Mouse (Mus musculus) lung, adult 2 months (tissue): ENCODE results near the gene Scgb1b19. TPM values are rescaled to one million over a fixed set of nuclear protein-coding genes. Genes with fewer than 3 reads are reported as not detected.
"Not testable (repeated sequence)": the region's sequence is repeated elsewhere in the genome, so short reads cannot be mapped to it uniquely, and the experiment has no call there.

ENCODE experiments used
- DNase-seq: peaks from one replicate; pipeline ENCODE4 v3.0.0; 2022
- H3K4me1 ChIP-seq: fragments of 200-500 bp; 2 replicates; pipeline ENCODE4 v1.6.1; 2011; ENCODE audit warnings: low read length; ENCODE audit not compliant: control insufficient read depth, insufficient read depth
- H3K4me3 ChIP-seq: fragments of 200-500 bp; replicated peaks from 2 replicates; pipeline ENCODE3; 2011; ENCODE audit warnings: low read depth, mild to moderate bottlenecking, control low read depth, low read length; ENCODE audit errors: extremely low read depth
- WGBS: fragments of 180-500 bp; shearing (Covaris S2); methylation state at CpG from one replicate; pipeline ENCODE4 v1.1.7; 2018; 5-methylcytosine and 5-hydroxymethylcytosine counted together
- polyA plus RNA-seq: library from polyadenylated mRNA; depleted of rRNA; stranded (reverse); fragments of >200 nt; gene quantifications from 2 replicates; pipeline ENCODE4 v1.2.3, GENCODE M21; 2012; rRNA removed

The Scgb1b19 gene
- not detected in 2 replicates for polyA plus RNA-seq

DNA sequence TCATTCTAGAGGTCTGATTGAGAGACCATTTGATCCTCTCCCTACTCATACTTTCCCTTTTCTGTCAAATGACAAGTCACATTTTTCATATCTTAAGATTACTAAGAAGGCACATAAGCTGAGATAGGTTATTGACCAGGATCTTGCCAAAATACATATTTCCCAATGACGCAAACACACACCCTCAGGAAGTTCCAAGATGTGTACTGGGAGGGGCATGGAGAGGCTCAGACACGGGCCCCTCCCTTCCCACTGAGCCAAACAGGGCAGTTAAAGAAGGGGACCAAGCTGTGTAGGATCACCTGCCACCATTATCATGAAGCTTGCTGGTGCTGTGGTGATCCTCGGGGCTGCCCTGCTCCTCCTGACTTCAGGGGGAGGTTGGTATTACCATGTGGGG lies at the start of gene Scgb1b19:
Gene Scgb1b19 (plus strand): TSS at position 301 of the 400 bp plus-strand sequence.
- not testable (repeated sequence) for H3K4me1 ChIP-seq, H3K4me3 ChIP-seq, DNase-seq
- WGBS, result 70% methylated on average over 3 of the region's 3 CpGs

DNA sequence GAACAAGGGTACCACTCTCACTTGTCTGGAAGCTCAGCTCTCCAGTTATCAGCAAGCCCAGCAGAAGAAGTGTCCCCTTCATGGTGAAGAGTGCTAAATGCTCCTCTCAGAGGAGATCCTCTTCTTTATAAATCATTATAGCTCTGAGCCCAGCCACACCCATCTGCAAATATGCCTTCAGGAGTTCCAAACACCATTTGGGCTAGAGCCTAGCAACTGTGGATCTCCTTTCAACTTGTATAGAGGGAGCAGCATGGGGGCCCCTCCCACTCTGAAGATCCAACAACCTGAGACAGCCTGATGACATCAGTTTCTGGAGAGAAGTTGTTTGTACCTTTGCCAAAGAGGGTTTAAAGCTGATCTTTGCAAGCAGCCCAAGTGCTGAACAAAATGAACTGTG lies 6.9 kb upstream of the Scgb1b19 start, which contains the start of gene Scgb2b19:
Gene Scgb2b19 (minus strand): TSS at position 101 of the 400 bp plus-strand sequence.
- H3K4me3 ChIP-seq, H3K4me1 ChIP-seq, DNase-seq: not testable (repeated sequence)

Other genes with a start within 250 kb of the Scgb1b19 start
- not detected in 2 replicates for gene Scgb2b17, start 230.7 kb upstream of the Scgb1b19 start, polyA plus RNA-seq
- gene Scgb1b17, start 223.8 kb upstream of the Scgb1b19 start, polyA plus RNA-seq, result not detected in 2 replicates
- gene Scgb2b18, start 113.4 kb upstream of the Scgb1b19 start, polyA plus RNA-seq, result not detected in 2 replicates
- not detected in 2 replicates for gene Scgb1b18, start 101.7 kb upstream of the Scgb1b19 start, polyA plus RNA-seq
- not detected in 2 replicates for gene Scgb2b19, start 7.0 kb upstream of the Scgb1b19 start, polyA plus RNA-seq
- not detected in 2 replicates for gene Scgb2b20, start 79.0 kb downstream of the Scgb1b19 start, polyA plus RNA-seq
- not detected in 2 replicates for gene Scgb1b20, start 85.9 kb downstream of the Scgb1b19 start, polyA plus RNA-seq
- gene Scgb2b21, start 233.2 kb downstream of the Scgb1b19 start, polyA plus RNA-seq, result not detected in 2 replicates